Mouse (Mus musculus): ENCODE data around the gene Prkn.

DNA sequence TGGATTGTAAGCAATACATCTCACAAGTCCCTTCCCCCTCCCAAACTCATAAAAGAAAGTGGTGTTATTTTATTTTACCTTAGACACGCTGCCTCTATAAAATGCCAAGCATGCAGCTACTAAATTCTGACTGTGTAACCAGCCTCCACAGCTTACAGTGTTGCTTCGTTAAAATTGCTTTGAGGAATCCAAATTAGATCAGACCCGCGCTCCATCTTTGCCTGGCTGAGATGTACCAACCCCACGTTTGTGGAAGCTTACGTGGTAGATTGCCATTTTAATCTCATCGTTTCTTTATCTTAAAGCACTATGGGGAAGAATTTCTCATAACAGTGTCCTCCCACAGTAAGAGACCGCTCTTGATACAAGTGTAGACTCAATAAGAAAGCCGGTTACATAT is 865.6 kb downstream of the Prkn start:
- TF ChIP-seq CHD2 (IDR thresholded peaks at IDR 0.05; ENCODE audit: low read length) (no peak), CTCF (IDR thresholded peaks at IDR 0.05 in 2 of 3, conservative IDR thresholded peaks at IDR 0.05 in 1 of 3; ENCODE audit: control insufficient read depth in 1 of 3, insufficient read depth in 1 of 3, low read depth in 2 of 3, low read length in 3 of 3, poor library complexity in 1 of 3, severe bottlenecking in 1 of 3) (no peak), POLR2A (IDR thresholded peaks at IDR 0.05; ENCODE audit: control insufficient read depth in 1 of 2, insufficient read depth in 1 of 2, low read depth in 1 of 2, low read length in 2 of 2, poor library complexity in 1 of 2) (no peak), TBP (IDR thresholded peaks at IDR 0.05; ENCODE audit: low read depth, low read length) (no peak), TCF12 (IDR thresholded peaks at IDR 0.05; ENCODE audit: low read depth, low read length) (no peak), MAX (IDR thresholded peaks at IDR 0.05; ENCODE audit: low read length) (no peak), ZKSCAN1 (IDR thresholded peaks at IDR 0.05; ENCODE audit: low read depth, low read length) (no peak), RCOR1 (IDR thresholded peaks at IDR 0.05; ENCODE audit: low read depth, low read length) (no peak), NRF1 (IDR thresholded peaks at IDR 0.05; ENCODE audit: insufficient read depth, low read depth, low read length, poor library complexity, severe bottlenecking) (no peak), MEF2A (IDR thresholded peaks at IDR 0.05; ENCODE audit: extremely low read depth, insufficient replicate concordance, low read depth, low read length, poor library complexity, severe bottlenecking) (no peak), POLR2AphosphoS2 (IDR thresholded peaks at IDR 0.05; ENCODE audit: low read length) (no peak), GATA1 (IDR thresholded peaks at IDR 0.05; ENCODE audit: low read depth, low read length) (no peak), ZMIZ1 (IDR thresholded peaks at IDR 0.05; ENCODE audit: low read depth, low read length) (no peak)

Data from MEL (cell line).